Mouse (Mus musculus): ENCODE results near the gene Ccdc177. TPM values are rescaled to one million over a fixed set of nuclear protein-coding genes. Genes with fewer than 3 reads are reported as not detected.

Gene Ccdc177
- polyA plus RNA-seq, 1 experiment from 2014 or later: 2.4 TPM

GRCm38 (mm10) chr12:80759387-80759712 is 1.1 kb downstream of the Ccdc177 start:
- peak; percentile 5; the same call in 1 of the 2 replicates for ATAC-seq (ENCODE audit: insufficient read depth, low FRiP score, low TSS enrichment)
- peak overlapping the region; percentile 57 for H3K4me3 ChIP-seq (ENCODE audit: low read depth, low read length)
- peaks cover 23% of the 10 kb centered on the region for H3K27me3 ChIP-seq (ENCODE audit: control insufficient read depth, insufficient read depth, low read length)
- peak overlapping the region; percentile 95 for H3K27ac ChIP-seq (ENCODE audit: low read depth, low read length)
- H3K4me1 ChIP-seq (ENCODE audit: control insufficient read depth, insufficient read depth, low read length): peaks cover 16% of the 10 kb centered on the region
- peak overlapping the region; percentile 90 for H3K9ac ChIP-seq (ENCODE audit: low read length)
- 3% methylated on average over 12 of the region's 13 CpGs for WGBS
- H3K9me3 ChIP-seq (ENCODE audit: control insufficient read depth, low read length): no peaks in the 10 kb centered on the region
- DNase-seq (ENCODE audit: low spot score): no peak
- H3K36me3 ChIP-seq (ENCODE audit: control insufficient read depth, insufficient read depth, low read length): peaks cover 8% of the 10 kb centered on the region
- H3K4me2 ChIP-seq (ENCODE audit: low read depth): peak overlapping the region; percentile 77

- peaks cover 23% of the 10 kb centered on the region for H3K27me3 ChIP-seq (ENCODE audit: control insufficient read depth, insufficient read depth, low read length)
- H3K27ac ChIP-seq (ENCODE audit: low read depth, low read length): peak overlapping the region; percentile 95
- ATAC-seq (ENCODE audit: insufficient read depth, low FRiP score, low TSS enrichment): no peak; the same call in 1 of the 2 replicates
- WGBS: 7% methylated on average over 92 of the region's 92 CpGs
- peak overlapping the region; percentile 90 for H3K9ac ChIP-seq (ENCODE audit: low read length)
- H3K4me2 ChIP-seq (ENCODE audit: low read depth): peak overlapping the region; percentile 77
- DNase-seq (ENCODE audit: low spot score): peak; percentile 60
- peak overlapping the region; percentile 57 for H3K4me3 ChIP-seq (ENCODE audit: low read depth, low read length)
- peaks cover 16% of the 10 kb centered on the region for H3K4me1 ChIP-seq (ENCODE audit: control insufficient read depth, insufficient read depth, low read length)
- H3K36me3 ChIP-seq (ENCODE audit: control insufficient read depth, insufficient read depth, low read length): peaks cover 8% of the 10 kb centered on the region
- no peaks in the 10 kb centered on the region for H3K9me3 ChIP-seq (ENCODE audit: control insufficient read depth, low read length)
These were observed 1.7 kb downstream of the Ccdc177 start for GRCm38 (mm10) chr12:80758559-80759386.

GRCm38 (mm10) chr12:80757751-80758558 is 2.5 kb downstream of the Ccdc177 start:
- peak; percentile 56 for ATAC-seq (ENCODE audit: insufficient read depth, low FRiP score, low TSS enrichment)
- H3K4me2 ChIP-seq (ENCODE audit: low read depth): peak overlapping the region; percentile 77
- peak overlapping the region; percentile 90 for H3K9ac ChIP-seq (ENCODE audit: low read length)
- H3K36me3 ChIP-seq (ENCODE audit: control insufficient read depth, insufficient read depth, low read length): peaks cover 8% of the 10 kb centered on the region
- DNase-seq (ENCODE audit: low spot score): peak; percentile 80
- H3K9me3 ChIP-seq (ENCODE audit: control insufficient read depth, low read length): no peaks in the 10 kb centered on the region
- 4% methylated on average over 104 of the region's 122 CpGs for whole genome bisulfite sequencing
- peaks cover 23% of the 10 kb centered on the region for H3K27me3 ChIP-seq (ENCODE audit: control insufficient read depth, insufficient read depth, low read length)
- H3K4me1 ChIP-seq (ENCODE audit: control insufficient read depth, insufficient read depth, low read length): peaks cover 16% of the 10 kb centered on the region
- peak overlapping the region; percentile 54; the same call in 1 of the 2 replicates for H3K27ac ChIP-seq (ENCODE audit: low read depth, low read length)
- peak overlapping the region; percentile 57 for H3K4me3 ChIP-seq (ENCODE audit: low read depth, low read length)

- no peaks in the 10 kb centered on the region for H3K9me3 ChIP-seq (ENCODE audit: control insufficient read depth, low read length)
- no peak overlapping the region for H3K27ac ChIP-seq (ENCODE audit: low read depth, low read length)
- WGBS: 93% methylated on average over 6 of the region's 6 CpGs
- H3K4me3 ChIP-seq (ENCODE audit: low read depth, low read length): no peak overlapping the region
- ATAC-seq (ENCODE audit: insufficient read depth, low FRiP score, low TSS enrichment) (no peak), DNase-seq (ENCODE audit: low spot score) (no peak)
- H3K9ac ChIP-seq (ENCODE audit: low read length): no peak overlapping the region
- no peak overlapping the region for H3K4me2 ChIP-seq (ENCODE audit: low read depth)
- H3K27me3 ChIP-seq (ENCODE audit: control insufficient read depth, insufficient read depth, low read length): peaks cover 3% of the 10 kb centered on the region; the same call in 1 of the 2 replicates
- H3K4me1 ChIP-seq (ENCODE audit: control insufficient read depth, insufficient read depth, low read length): no peaks in the 10 kb centered on the region
- H3K36me3 ChIP-seq (ENCODE audit: control insufficient read depth, insufficient read depth, low read length): peaks cover 2% of the 10 kb centered on the region
These were observed 8.9 kb downstream of the Ccdc177 start for GRCm38 (mm10) chr12:80751556-80751955.

- no peak for ATAC-seq (ENCODE audit: insufficient read depth, low FRiP score, low TSS enrichment)
- no peak overlapping the region for H3K27ac ChIP-seq (ENCODE audit: low read depth, low read length)
- no peak for DNase-seq (ENCODE audit: low spot score)
These were observed 14.3 kb downstream of the Ccdc177 start for GRCm38 (mm10) chr12:80746031-80746813.

GRCm38 (mm10) chr12:80744614-80745013 is 15.9 kb downstream of the Ccdc177 start:
- Histone ChIP-seq H3K27me3 (ENCODE audit: control insufficient read depth, insufficient read depth, low read length) (no peaks in the 10 kb centered on the region), H3K4me1 (ENCODE audit: control insufficient read depth, insufficient read depth, low read length) (no peaks in the 10 kb centered on the region), H3K9ac (ENCODE audit: low read length) (no peak overlapping the region), H3K9me3 (ENCODE audit: control insufficient read depth, low read length) (no peaks in the 10 kb centered on the region), H3K36me3 (ENCODE audit: control insufficient read depth, insufficient read depth, low read length) (no peaks in the 10 kb centered on the region), H3K4me3 (ENCODE audit: low read depth, low read length) (no peak overlapping the region), H3K27ac (ENCODE audit: low read depth, low read length) (no peak overlapping the region), H3K4me2 (ENCODE audit: low read depth) (no peak overlapping the region)
- DNase-seq (ENCODE audit: low spot score): no peak
- WGBS: 78% methylated on average over 1 of the region's 1 CpGs
- no peak for ATAC-seq (ENCODE audit: insufficient read depth, low FRiP score, low TSS enrichment)

More at GRCm38 (mm10) chr12:80746031-80746813, 14.3 kb downstream of the Ccdc177 start:
- WGBS: 67% methylated on average over 8 of the region's 8 CpGs
- Histone ChIP-seq H3K4me1 (ENCODE audit: control insufficient read depth, insufficient read depth, low read length) (no peaks in the 10 kb centered on the region), H3K9ac (ENCODE audit: low read length) (no peak overlapping the region), H3K4me3 (ENCODE audit: low read depth, low read length) (no peak overlapping the region), H3K27me3 (ENCODE audit: control insufficient read depth, insufficient read depth, low read length) (no peaks in the 10 kb centered on the region), H3K4me2 (ENCODE audit: low read depth) (no peak overlapping the region), H3K9me3 (ENCODE audit: control insufficient read depth, low read length) (no peaks in the 10 kb centered on the region), H3K36me3 (ENCODE audit: control insufficient read depth, insufficient read depth, low read length) (no peaks in the 10 kb centered on the region)

- ATAC-seq (ENCODE audit: insufficient read depth, low FRiP score, low TSS enrichment) (no peak), DNase-seq (ENCODE audit: low spot score) (no peak)
- Histone ChIP-seq H3K9ac (ENCODE audit: low read length) (no peak overlapping the region), H3K27ac (ENCODE audit: low read depth, low read length) (no peak overlapping the region), H3K4me2 (ENCODE audit: low read depth) (no peak overlapping the region), H3K4me3 (ENCODE audit: low read depth, low read length) (no peak overlapping the region), H3K4me1 (ENCODE audit: control insufficient read depth, insufficient read depth, low read length) (peaks cover 10% of the 10 kb centered on the region), H3K27me3 (ENCODE audit: control insufficient read depth, insufficient read depth, low read length) (no peaks in the 10 kb centered on the region), H3K36me3 (ENCODE audit: control insufficient read depth, insufficient read depth, low read length) (no peaks in the 10 kb centered on the region), H3K9me3 (ENCODE audit: control insufficient read depth, low read length) (no peaks in the 10 kb centered on the region)
- 30% methylated on average over 9 of the region's 9 CpGs for WGBS
These were observed 21.0 kb downstream of the Ccdc177 start for GRCm38 (mm10) chr12:80739482-80739881.

- Histone ChIP-seq H3K4me3 (ENCODE audit: low read depth, low read length) (no peak overlapping the region), H3K4me1 (ENCODE audit: control insufficient read depth, insufficient read depth, low read length) (peaks cover 10% of the 10 kb centered on the region), H3K9ac (ENCODE audit: low read length) (peak overlapping the region; percentile 7; the same call in 1 of the 2 replicates), H3K36me3 (ENCODE audit: control insufficient read depth, insufficient read depth, low read length) (no peaks in the 10 kb centered on the region), H3K4me2 (ENCODE audit: low read depth) (no peak overlapping the region), H3K27ac (ENCODE audit: low read depth, low read length) (0 out of 2 replicates have a peak overlapping the region, but pooled peaks have one; percentile 8), H3K9me3 (ENCODE audit: control insufficient read depth, low read length) (no peaks in the 10 kb centered on the region), H3K27me3 (ENCODE audit: control insufficient read depth, insufficient read depth, low read length) (no peaks in the 10 kb centered on the region)
- ATAC-seq (ENCODE audit: insufficient read depth, low FRiP score, low TSS enrichment): no peak
- WGBS: 72% methylated on average over 5 of the region's 5 CpGs
- DNase-seq (ENCODE audit: low spot score): no peak
These were observed 23.2 kb downstream of the Ccdc177 start for GRCm38 (mm10) chr12:80737283-80737600.

Data from neural tube, embryonic 11.5 days (tissue).